Mouse (Mus musculus): ENCODE measurements around the gene Abi3. TPM values are rescaled to one million over a fixed set of nuclear protein-coding genes. Genes with fewer than 3 reads are reported as not detected.

Abi3 gene
- polyA plus RNA-seq, 2 experiments from 2014 or later, result 58.8 to 59.2 TPM

DNA sequence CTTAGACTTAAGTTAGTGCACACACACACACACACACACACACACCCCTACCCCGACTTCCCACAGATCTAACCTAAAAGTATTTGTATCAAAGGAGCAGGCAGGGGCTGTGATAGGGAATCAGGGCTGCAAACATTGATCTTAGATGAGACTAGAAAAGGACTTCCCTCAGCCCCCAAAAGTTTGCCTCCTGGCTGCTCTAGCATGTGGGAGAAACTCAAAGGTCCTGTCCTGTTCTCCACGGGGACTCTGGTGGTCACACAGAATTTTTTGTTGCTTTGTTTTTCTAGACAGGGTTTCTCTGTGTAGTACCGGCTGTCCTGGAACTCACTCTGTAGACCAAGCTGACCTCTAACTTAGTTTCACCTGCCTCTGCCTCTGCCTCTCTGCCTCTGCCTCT, 16.7 kb downstream of the Abi3 start:
- ATAC-seq, result no peak

- ATAC-seq, result no peak
Observed at GRCm38 (mm10) chr11:95824877-95825243, 17.4 kb downstream of the Abi3 start.

- peak; percentile 86 for ATAC-seq
Observed at GRCm38 (mm10) chr11:95824071-95824876, 18.0 kb downstream of the Abi3 start, which contains the start of gene Phospho1. Gene Phospho1, plus strand, starts transcription at chr11:95824499.

DNA sequence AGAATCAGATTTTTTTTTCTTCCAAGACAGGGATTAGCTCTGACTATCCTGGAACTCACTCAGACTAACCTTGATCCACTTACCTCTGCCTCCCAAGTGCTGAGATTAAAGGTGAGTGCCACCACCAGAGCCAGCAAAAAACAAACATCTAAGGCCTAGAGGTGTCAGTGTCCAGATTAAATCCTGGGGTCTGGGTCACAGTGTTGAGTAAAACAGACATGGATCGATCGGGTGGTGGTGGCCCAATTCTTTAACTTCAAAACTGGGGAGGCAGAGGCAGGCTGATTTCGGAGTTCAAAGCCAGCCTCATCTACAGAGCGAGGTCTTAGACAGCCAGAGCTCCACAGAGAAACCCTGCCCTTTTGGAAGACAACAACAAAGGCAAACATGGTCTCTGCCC, 19.8 kb downstream of the Abi3 start:
- ATAC-seq, result no peak

DNA sequence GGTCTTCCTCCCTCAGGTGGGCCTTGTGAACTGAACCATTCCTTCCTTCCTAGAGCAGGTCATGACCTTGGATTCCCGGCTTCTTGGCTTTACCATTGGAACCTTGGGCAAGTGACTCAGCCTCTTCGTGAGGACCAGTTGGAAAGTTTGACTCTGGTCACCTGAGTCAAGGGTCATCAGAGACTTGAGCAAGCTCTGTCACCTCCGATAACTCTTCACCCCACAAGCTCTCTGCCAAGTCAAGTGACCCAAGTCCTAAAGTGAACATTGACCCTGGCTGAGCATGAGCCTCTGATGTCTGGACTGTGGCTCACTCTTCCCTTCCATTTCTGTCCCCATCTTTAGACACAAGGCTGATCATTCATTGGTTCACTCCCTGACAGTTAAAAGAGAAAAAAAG, 20.8 kb downstream of the Abi3 start:
- no peak for ATAC-seq

GRCm38 (mm10) chr11:95819138-95819537, 23.1 kb downstream of the Abi3 start:
- ATAC-seq, result no peak

DNA sequence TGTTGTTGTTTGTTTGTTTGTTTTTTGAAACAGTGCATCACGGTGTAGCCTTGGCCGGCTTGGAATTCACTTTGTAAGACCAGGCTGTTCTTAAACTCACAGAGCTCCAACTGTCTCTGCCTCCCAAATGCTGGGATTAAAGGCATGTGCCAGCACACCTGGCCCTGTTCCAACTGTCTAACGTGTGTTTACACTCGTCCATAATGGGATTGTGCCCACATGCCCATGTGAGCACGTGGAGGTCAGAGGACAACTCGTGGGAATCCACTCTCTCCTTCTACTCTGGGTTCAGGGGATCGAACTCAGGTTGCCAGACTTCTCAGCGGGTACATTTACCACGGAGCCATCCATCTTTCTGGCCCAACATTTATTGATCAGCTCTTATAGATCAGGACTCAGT, 26.9 kb downstream of the Abi3 start:
- no peak for ATAC-seq

DNA sequence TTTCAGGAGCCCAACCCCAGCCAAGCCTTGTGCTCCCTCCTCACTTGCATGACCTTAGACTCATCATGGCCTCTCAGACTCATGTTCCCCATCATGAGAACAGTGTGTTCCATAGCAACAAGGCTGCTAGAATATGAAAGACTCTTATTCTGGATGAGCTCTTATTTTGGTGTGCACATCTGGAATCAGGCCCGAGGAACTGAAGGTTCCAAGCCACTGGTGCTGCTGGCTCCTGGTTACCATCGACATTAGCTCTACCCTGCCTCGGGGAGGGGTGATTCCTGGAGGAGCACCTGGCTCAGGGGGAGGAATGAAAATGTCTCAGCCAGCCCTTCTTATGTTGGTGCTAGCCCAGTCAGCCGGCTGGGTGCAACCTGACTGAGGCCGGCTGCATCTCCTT, 27.4 kb downstream of the Abi3 start:
- ATAC-seq, result no peak

- no peak for ATAC-seq
Observed at GRCm38 (mm10) chr11:95814101-95814500, 28.2 kb downstream of the Abi3 start.

GRCm38 (mm10) chr11:95812224-95812623, 30.1 kb downstream of the Abi3 start:
- no peak for ATAC-seq

- no peak for ATAC-seq
Observed at GRCm38 (mm10) chr11:95811741-95812140, 30.5 kb downstream of the Abi3 start.

DNA sequence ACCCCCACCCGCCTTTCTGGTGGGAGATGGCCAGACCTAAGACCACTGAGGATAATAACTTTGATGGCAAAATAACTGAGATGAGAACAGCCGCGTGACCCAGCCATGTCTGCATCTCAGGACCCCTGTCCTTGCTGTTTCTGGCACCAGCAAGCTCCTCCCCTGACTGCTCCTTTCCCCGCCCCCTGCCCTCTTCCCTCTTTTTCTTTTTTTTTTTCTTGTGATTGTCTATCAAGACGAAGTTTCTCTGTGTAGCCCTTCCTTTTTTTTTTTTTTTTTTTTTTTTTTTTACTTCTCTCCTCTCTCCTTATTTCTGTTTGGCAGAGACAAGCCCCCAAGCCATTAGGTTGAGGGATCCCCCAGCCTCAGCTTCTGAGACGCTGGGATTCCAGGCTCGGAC, 31.4 kb downstream of the Abi3 start:
- no peak for ATAC-seq

- ATAC-seq, result no peak
Observed at GRCm38 (mm10) chr11:95809603-95810002, 32.7 kb downstream of the Abi3 start.

DNA sequence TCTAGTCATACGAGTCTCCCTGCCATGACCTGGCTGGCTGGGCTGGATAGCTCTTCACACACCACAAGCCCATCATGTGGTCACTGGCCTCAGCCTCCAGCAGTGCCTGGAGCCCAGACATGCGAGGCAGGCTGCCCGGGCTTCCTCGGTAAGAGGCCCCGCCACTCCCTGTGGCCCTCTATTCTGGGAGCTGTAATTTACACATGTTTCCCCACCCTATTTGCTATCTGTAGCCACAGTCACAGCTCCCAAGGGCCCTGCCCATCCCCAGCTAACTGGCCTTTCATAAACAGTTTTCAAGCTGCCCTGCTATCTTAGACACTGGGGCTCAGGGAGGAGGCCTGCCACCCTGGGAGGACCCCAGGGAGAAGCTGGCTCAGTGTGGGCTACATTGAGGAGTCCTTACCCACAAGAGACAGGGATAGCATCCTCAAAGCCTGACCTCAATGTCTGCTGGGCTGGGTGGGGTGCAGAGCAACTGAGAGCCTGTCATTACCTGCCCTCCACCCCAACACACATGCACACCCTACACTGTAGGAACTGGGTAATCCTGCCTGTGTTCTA, 33.7 kb downstream of the Abi3 start:
- ATAC-seq, result no peak

DNA sequence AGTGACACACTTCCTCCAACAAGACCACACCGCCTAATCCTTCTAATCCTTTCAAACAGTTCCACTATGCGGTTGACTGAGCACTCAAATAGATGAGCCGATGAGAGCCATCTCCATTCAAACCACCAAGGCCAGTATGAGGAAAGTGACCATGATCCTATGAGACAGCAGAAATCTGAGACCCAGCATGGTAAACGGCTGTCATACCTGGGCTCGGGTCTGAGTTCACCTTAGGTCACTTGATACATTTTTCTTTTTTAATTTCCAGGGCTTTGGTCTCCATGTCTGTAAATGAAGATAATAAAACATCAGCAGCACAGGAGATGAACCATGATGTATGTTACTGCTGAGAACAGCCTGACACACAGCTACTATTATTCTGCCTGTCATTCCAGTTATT, 34.4 kb downstream of the Abi3 start:
- no peak for ATAC-seq

GRCm38 (mm10) chr11:95805527-95805926, 36.7 kb downstream of the Abi3 start:
- no peak for ATAC-seq

DNA sequence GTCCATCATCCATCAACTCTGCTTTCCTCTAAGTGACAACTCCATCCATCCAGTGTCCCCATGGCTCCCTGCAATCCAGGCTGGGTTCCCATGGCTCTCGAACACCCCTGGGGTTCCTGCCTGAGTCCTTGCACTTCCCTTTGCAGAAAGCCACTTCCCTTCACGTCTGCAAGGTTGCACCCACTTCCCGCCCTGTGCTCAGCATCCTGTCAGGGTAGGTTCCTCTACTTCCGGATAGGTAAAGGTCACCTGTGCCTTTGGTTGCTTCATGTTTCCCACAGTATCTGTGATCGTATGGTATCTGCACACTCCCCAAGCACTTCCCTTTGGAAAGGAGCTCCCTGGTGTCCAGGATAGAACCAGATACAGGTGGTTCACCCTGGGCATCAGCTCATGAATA, 37.3 kb downstream of the Abi3 start:
- ATAC-seq, result peak; percentile 99

GRCm38 (mm10) chr11:95795582-95795981, 46.7 kb downstream of the Abi3 start:
- no peak for ATAC-seq

- ATAC-seq, result no peak
Observed at GRCm38 (mm10) chr11:95794201-95794600, 48.1 kb downstream of the Abi3 start.

- ATAC-seq, result no peak
Observed at GRCm38 (mm10) chr11:95792950-95793509, 49.2 kb downstream of the Abi3 start.

GRCm38 (mm10) chr11:95791787-95792186, 50.5 kb downstream of the Abi3 start:
- ATAC-seq, result no peak

DNA sequence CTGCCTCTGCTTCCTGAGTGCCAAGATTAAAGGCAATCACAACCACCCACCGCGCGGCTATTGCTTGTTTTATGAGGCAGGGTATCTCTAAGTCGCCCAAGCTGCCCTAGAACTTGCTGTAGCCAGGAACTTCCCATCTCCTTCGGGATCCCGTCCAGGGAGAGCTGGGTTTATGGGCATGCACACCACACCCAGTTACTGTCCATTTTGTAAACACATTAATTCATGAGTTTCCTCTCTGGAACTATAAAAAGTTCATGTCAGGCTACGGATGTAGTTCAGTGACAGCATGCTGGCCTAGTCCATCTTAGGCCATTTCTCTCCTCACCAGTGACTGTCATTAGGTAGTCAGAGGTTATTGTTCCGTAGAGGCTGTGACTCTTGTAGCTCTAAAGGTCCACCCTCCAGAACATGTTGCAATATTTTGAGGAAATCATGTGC, 52.8 kb downstream of the Abi3 start:
- no peak for ATAC-seq

DNA sequence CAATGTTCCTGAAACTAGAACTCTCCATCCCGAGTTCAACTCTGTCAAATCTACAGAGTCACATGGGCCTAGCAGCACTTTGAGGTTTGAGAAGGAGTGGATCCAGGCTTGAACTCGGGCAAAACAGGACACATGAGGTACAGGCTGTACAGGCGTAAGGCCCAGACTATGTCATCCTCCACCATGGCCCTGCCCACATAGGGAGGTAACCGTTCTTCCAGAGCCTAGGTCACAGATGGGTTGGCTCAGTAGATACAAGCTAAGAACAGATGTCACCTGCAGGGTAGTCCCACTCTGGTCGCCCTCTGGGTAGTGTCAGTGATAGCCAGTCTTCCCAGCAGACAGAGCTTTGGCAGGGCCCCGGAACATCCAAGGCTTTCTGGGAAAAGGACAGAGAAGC, 55.8 kb downstream of the Abi3 start:
- ATAC-seq, result no peak

GRCm38 (mm10) chr11:95785675-95786074, 56.6 kb downstream of the Abi3 start:
- no peak for ATAC-seq
